Mouse (Mus musculus) hindbrain, embryonic 12.5 days (tissue): ENCODE measurements around the gene Ceacam18. TPM values are rescaled to one million over a fixed set of nuclear protein-coding genes. Genes with fewer than 3 reads are reported as not detected.
A peak's percentile ranks its signal among the peaks of the same experiment; 100 is the strongest.

Experiments
- ATAC-seq: fragments of 200-750 bp; cut with Nextera tagmentation; 2 replicates; pipeline ENCODE4 v1.8.0; 2017; ENCODE audit warnings: moderate TSS enrichment; ENCODE audit not compliant: low FRiP score
- H3K27ac ChIP-seq: fragments of 300-500 bp; sonication (generic); 2 replicates; pipeline ENCODE4 v1.5.1; 2016; ENCODE audit warnings: mild to moderate bottlenecking
- H3K27me3 ChIP-seq: fragments of 300-500 bp; sonication (generic); 2 replicates; pipeline ENCODE4 v1.6.1; 2016; ENCODE audit warnings: mild to moderate bottlenecking
- H3K36me3 ChIP-seq: fragments of 300-500 bp; sonication (generic); 2 replicates; pipeline ENCODE4 v1.6.1; 2016; ENCODE audit warnings: mild to moderate bottlenecking
- H3K4me1 ChIP-seq: fragments of 300-500 bp; sonication (generic); 2 replicates; pipeline ENCODE4 v1.6.1; 2016
- H3K4me2 ChIP-seq: fragments of 300-500 bp; sonication (generic); replicated peaks from 2 replicates; pipeline ENCODE4 v1.6.1; 2016; ENCODE audit warnings: mild to moderate bottlenecking
- H3K4me3 ChIP-seq: fragments of 300-500 bp; sonication (generic); 2 replicates; pipeline ENCODE4 v1.5.1; 2016; ENCODE audit warnings: mild to moderate bottlenecking
- H3K9ac ChIP-seq: fragments of 300-500 bp; sonication (generic); 2 replicates; pipeline ENCODE4 v1.6.1; 2016; ENCODE audit warnings: mild to moderate bottlenecking, moderate library complexity
- H3K9me3 ChIP-seq: fragments of 300-500 bp; sonication (generic); replicated peaks from 2 replicates; pipeline ENCODE4 v1.6.1; 2016; ENCODE audit warnings: mild to moderate bottlenecking
- WGBS: fragments of 180-500 bp; shearing (Covaris S2); methylation state at CpG from one replicate; pipeline ENCODE4 v1.1.7; 2016; 5-methylcytosine and 5-hydroxymethylcytosine counted together
- polyA plus RNA-seq: library from polyadenylated mRNA; unstranded; fragments of >200 nt; fragmentation: Nextera tagmentation; extraction: Ambion mirVana; gene quantifications from 2 replicates; pipeline ENCODE4 v1.2.1, GENCODE M21; 2016

Gene Ceacam18
- polyA plus RNA-seq, result not detected in 2 replicates

DNA sequence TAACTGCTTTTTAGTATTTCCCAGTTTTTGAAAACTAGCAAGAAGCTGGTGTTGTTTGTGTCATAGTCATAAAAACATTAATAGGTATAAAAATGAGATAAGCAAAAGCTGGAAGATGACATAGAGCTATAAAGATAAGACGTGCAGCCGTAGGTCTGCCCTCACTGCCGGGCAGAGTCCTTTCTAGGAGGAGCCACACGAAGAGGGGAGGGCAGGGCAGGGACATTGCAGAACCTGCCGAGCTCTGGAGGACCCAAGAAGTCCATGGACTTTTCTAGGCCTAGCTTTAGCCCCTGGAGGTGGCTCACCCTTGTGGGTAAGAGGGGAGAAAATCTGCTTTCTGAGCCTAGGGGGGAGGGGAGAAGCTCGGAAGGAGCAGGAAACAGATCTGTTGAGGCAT lies at the start of gene Ceacam18:
Gene Ceacam18, plus strand, starts transcription at position 208 of the 400 bp plus-strand sequence.
- no peak within 1 kb of the TSS for H3K4me3 ChIP-seq
- ATAC-seq, result no peak

DNA sequence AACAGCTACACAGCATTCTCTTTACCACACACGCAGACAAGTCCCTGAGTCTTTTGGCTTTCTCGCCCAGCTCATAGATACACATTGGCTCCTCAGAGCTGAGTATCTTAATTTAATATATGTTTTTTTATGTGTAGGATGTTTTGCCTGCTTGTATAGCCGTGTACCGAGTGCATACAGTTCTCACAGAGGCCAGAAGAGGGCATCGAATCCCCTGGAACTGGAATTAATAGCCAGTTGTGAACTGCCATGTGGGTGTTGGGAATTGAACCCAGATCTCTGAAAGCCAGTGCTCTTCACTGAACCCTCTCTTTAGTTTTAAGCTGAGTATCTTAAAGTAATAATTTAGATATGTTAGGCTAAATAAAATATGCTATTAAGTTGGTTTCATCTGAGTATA lies 49.7 kb upstream of the Ceacam18 start:
- H3K36me3 ChIP-seq, result peaks cover 61% of the 10 kb centered on the region
- no peak overlapping the region for H3K9ac ChIP-seq
- no peak overlapping the region for H3K4me3 ChIP-seq
- 89% methylated on average over 5 of the region's 5 CpGs for WGBS
- peaks cover 22% of the 10 kb centered on the region for H3K4me1 ChIP-seq
- H3K4me2 ChIP-seq, result no peak overlapping the region
- no peaks in the 10 kb centered on the region for H3K27me3 ChIP-seq
- H3K27ac ChIP-seq, result no peak overlapping the region
- no peak for ATAC-seq
- H3K9me3 ChIP-seq, result no peaks in the 10 kb centered on the region

More for the DNA sequence above, at the start of gene Ceacam18:
- Histone ChIP-seq H3K4me1 (no peaks in the 10 kb centered on the region), H3K27me3 (no peaks in the 10 kb centered on the region), H3K4me2 (no peak within 1 kb of the TSS), H3K36me3 (no peaks in the 10 kb centered on the region), H3K9ac (no peak within 1 kb of the TSS), H3K27ac (no peak within 1 kb of the TSS), H3K9me3 (no peaks in the 10 kb centered on the region)
- WGBS, result 73% methylated on average over 6 of the region's 6 CpGs

DNA sequence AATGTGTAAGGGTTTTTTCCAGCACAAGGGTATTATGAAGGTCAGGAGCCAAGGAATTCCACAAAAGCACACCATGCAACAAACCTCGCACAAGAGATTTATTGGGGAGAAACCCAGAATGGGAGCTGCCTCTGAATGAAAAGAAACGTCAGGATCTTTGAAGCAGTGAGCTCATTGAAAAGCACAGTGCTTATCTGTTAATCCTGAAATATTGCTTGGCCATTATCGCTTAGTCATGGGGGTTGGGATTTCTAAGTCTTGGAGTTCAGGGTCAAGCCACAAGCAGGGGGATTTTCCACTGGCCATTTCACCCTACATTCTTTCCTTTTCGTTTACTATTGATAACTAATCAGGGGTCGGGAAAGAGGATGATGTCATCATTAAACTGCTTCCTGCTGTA lies 32.6 kb upstream of the Ceacam18 start:
- Histone ChIP-seq H3K36me3 (no peaks in the 10 kb centered on the region), H3K9me3 (no peaks in the 10 kb centered on the region), H3K4me1 (no peaks in the 10 kb centered on the region), H3K4me2 (no peak overlapping the region), H3K27me3 (no peaks in the 10 kb centered on the region), H3K27ac (no peak overlapping the region), H3K4me3 (no peak overlapping the region), H3K9ac (no peak overlapping the region)
- 41% methylated on average over 5 of the region's 5 CpGs for WGBS
- no peak for ATAC-seq

DNA sequence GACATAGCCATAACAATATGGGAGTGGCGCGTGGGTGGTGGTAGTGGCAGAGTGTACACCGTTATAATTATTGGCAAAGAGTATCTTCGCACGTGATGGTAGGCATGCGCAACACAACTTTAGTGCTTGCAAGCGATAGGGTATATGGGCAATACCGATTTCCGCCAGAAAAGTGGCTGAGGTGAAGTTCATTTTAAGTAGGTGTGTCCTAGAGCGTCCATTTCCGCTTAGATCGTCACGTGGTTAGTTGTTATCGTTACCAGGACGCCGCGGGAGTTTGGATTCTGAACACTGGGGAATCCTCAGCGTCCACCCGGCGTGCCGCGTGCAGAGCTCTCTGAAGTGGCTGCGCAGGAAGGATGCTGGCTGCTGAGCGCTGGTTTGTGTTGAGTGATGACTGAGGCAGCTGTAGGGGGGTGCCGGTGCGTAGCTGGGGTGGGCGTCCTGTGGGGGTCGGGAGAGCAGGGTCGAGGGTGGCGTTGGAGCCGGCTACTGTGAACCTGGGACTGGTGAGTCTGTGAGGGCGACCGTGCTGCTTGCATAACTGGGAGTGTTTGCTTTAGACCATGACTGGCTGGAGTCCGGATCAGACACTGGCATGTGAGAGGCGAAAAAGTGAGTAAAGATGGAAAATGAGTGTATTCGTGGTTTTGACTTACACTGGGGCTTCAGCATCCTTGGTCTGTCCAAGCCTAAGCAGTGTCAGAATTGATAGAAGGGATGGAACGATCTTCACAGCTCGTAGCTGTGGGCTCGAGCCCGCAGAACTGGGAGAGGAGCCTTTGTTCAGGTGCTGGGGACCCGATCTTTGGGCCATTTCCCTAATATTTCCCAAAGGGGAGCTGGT lies 27.4 kb upstream of the Ceacam18 start, which contains the start of gene Zfp819:
Gene Zfp819, plus strand, starts transcription at position 274 of the 847 bp plus-strand sequence.
- Histone ChIP-seq H3K36me3 (no peaks in the 10 kb centered on the region), H3K27ac (no peak within 1 kb of the TSS), H3K4me1 (0 out of 2 replicates have a peak, but pooled peaks cover 5% of the 10 kb centered on the region), H3K4me2 (peak within 1 kb of the TSS; percentile 87), H3K9me3 (no peaks in the 10 kb centered on the region), H3K9ac (peak within 1 kb of the TSS; percentile 53; the same call in 1 of the 2 replicates), H3K27me3 (peaks cover 6% of the 10 kb centered on the region; the same call in 1 of the 2 replicates), H3K4me3 (peak within 1 kb of the TSS; percentile 42)
- WGBS, result 16% methylated on average over 41 of the region's 41 CpGs
- ATAC-seq, result peak; percentile 84

DNA sequence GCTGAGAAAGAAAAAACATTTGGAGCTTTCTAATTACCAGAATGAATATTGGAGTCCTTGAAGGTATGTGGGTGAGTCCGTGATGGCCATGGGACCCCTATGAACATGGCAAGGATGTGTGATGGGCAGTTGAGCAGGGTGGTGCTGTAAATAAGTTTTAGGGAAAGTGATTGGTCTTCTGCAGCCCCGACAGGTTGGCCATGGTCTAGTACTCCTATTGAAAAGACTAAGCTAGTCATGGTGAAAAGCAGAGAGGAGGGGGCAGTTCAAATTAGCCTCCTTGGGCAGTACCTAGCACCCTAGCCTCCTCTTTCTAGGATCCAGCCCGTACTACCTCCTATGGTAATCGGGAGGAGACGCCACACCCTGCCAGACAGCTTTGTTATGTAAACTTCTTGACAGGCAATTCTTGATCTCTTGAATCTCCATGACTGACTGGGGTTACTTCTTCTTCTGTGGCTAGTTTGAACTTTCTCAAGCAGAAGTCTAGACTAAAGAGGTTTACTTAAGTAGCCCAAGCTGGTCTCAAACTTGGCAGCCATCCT lies 26.7 kb upstream of the Ceacam18 start:
- no peak overlapping the region for H3K9ac ChIP-seq

DNA sequence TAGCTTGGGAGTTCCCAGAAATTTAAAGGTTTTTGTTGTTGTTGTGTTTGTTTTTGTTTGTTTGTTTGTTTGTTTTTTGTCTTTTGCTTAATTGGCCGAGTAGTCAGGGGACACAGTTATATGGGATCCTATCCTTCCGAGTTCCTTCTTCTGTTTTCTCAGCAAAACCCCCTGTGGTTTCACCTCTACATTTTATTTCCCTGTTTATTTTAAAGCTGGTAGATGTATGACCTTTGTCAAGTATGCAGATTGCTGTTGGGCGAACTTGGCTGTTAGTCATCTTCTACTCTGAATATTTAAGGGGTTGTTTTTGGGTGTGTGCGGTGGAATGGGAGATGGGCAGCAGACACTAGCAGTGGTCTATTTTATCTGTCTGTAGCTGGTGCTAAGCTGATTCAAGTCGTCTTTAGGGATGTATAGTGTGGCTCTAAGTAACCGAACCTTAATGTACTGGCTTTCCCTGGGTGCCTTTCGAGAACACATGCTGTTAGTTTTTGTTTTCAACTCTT lies 26.1 kb upstream of the Ceacam18 start:
- WGBS, result 78% methylated on average over 7 of the region's 7 CpGs
- no peak for ATAC-seq
- Histone ChIP-seq H3K4me2 (no peak overlapping the region), H3K27ac (no peak overlapping the region), H3K9me3 (no peaks in the 10 kb centered on the region), H3K4me1 (0 out of 2 replicates have a peak, but pooled peaks cover 5% of the 10 kb centered on the region), H3K9ac (no peak overlapping the region), H3K36me3 (no peaks in the 10 kb centered on the region), H3K27me3 (peaks cover 6% of the 10 kb centered on the region; the same call in 1 of the 2 replicates), H3K4me3 (no peak overlapping the region)

More for the DNA sequence above, 26.7 kb upstream of the Ceacam18 start:
- peaks cover 6% of the 10 kb centered on the region; the same call in 1 of the 2 replicates for H3K27me3 ChIP-seq
- no peaks in the 10 kb centered on the region for H3K36me3 ChIP-seq
- ATAC-seq, result no peak
- H3K27ac ChIP-seq, result no peak overlapping the region
- H3K4me2 ChIP-seq, result peak overlapping the region; percentile 87; the same call in 1 of the 2 replicates
- whole genome bisulfite sequencing, result 41% methylated on average over 5 of the region's 5 CpGs
- 0 out of 2 replicates have a peak, but pooled peaks cover 5% of the 10 kb centered on the region for H3K4me1 ChIP-seq
- peak overlapping the region; percentile 42; the same call in 1 of the 2 replicates for H3K4me3 ChIP-seq
- H3K9me3 ChIP-seq, result no peaks in the 10 kb centered on the region

DNA sequence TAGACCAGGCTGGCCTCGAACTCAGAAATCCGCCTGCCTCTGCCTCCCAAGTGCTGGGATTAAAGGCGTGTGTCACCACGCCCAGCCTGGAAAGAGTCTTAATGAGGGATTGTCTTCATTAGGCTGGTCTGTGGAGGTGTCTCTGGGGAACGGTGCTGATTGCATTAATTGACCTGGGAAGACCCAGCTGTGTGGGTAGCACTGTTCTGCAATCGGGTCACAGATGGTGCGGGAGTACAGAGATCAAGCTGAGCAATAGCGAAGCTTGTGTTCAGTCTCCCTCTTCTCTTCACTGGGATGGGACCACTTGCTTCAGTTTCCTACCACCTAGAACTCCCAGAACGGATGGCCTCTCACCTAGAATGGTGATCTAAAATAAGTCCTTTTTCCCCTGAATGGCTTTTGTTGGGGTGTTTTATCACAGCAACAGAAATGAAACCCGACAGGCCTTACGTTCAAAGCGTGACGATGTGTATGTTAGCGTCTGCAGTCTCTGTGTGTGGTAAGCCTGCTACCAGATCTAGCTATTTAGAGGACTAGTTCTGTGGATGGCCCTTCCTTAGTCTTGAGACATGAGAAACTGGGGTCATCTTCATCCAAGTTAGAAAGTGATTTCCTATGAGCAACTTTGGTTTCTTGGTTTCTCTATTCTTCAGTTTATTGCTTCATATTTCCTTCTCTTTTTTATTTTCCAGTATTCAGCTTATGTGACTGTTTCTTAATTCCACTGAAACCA lies 20.5 kb upstream of the Ceacam18 start:
- no peak overlapping the region for H3K9ac ChIP-seq
- H3K36me3 ChIP-seq, result no peaks in the 10 kb centered on the region
- WGBS, result 86% methylated on average over 14 of the region's 14 CpGs
- H3K4me1 ChIP-seq, result no peaks in the 10 kb centered on the region
- H3K9me3 ChIP-seq, result no peaks in the 10 kb centered on the region
- no peaks in the 10 kb centered on the region for H3K27me3 ChIP-seq
- H3K4me3 ChIP-seq, result no peak overlapping the region
- H3K4me2 ChIP-seq, result no peak overlapping the region
- no peak for ATAC-seq
- no peak overlapping the region for H3K27ac ChIP-seq

DNA sequence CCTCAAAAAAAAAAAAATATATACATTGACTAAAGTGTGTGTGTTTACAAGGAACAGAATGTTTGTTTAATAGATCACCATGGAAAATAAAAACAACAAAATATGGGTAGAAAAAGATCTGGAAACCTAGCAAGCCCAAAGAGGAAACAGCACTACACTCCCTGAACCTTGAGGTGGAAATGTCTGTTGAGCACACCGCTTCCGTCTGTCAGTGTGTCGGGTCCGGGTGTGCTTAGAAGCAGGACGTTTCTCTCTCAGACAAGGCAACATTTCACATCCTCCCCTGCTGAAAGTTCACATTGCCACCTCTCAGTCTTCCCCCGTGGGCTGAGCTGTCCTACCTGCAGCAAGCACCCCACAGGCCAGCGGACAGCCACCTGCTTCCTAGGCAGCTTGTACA lies 11.6 kb upstream of the Ceacam18 start:
- 80% methylated on average over 7 of the region's 7 CpGs for WGBS
- H3K4me2 ChIP-seq, result no peak overlapping the region
- H3K9me3 ChIP-seq, result no peaks in the 10 kb centered on the region
- H3K4me1 ChIP-seq, result peaks cover 8% of the 10 kb centered on the region
- no peak overlapping the region for H3K4me3 ChIP-seq
- no peak overlapping the region for H3K9ac ChIP-seq
- H3K27ac ChIP-seq, result no peak overlapping the region
- H3K36me3 ChIP-seq, result no peaks in the 10 kb centered on the region
- no peaks in the 10 kb centered on the region for H3K27me3 ChIP-seq
- ATAC-seq, result no peak

DNA sequence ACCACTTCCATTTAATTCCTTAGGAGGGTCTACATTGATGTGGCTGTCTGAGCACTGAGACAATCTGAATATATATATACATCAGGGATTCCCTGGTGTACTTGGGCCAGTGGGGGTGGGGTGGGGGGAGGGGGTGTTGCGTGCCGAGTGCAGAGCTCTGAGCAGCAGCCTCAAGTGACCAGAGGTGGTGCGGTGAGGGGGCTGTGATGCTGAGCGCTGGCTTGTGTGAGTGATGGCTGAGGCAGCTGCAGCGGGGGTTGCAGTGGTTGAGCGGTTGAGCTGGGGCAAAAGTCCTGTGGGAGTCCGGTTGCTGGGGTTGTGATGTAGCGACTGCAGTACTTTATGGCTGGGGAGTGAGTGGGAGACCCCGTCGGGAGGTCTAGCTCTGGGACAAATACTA lies 10.7 kb upstream of the Ceacam18 start:
- Histone ChIP-seq H3K9me3 (no peaks in the 10 kb centered on the region), H3K27me3 (no peaks in the 10 kb centered on the region), H3K4me3 (no peak overlapping the region), H3K36me3 (no peaks in the 10 kb centered on the region), H3K9ac (no peak overlapping the region), H3K4me2 (peak overlapping the region; percentile 27; the same call in 1 of the 2 replicates), H3K27ac (no peak overlapping the region), H3K4me1 (peaks cover 8% of the 10 kb centered on the region)
- WGBS, result 17% methylated on average over 10 of the region's 10 CpGs
- peak; percentile 46; the same call in 1 of the 2 replicates for ATAC-seq

DNA sequence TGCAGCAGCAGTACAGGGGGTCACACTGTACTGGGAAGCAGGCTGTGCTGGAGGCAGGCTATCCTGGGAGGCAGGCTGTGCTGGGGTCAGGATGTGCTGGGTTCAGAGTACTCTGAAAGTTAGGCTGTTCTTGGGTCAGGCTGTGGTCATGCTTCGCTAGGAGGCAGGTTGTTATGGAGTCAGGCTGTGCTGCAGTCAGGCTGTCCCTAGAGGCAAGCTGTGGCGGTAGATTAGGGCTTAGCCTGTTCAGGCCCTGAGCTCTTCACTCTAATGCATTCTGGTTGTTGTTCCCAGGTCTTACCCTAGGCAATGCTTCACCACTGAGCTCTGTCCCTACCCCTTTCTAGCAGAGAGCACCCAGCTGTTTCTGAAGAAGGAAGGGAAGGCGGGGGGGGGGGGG lies 9.4 kb upstream of the Ceacam18 start:
- ATAC-seq, result no peak
- Histone ChIP-seq H3K4me2 (no peak overlapping the region), H3K4me1 (peaks cover 8% of the 10 kb centered on the region), H3K9me3 (no peaks in the 10 kb centered on the region), H3K27me3 (no peaks in the 10 kb centered on the region), H3K4me3 (no peak overlapping the region), H3K27ac (no peak overlapping the region), H3K36me3 (no peaks in the 10 kb centered on the region), H3K9ac (no peak overlapping the region)
- 69% methylated on average over 3 of the region's 3 CpGs for WGBS

DNA sequence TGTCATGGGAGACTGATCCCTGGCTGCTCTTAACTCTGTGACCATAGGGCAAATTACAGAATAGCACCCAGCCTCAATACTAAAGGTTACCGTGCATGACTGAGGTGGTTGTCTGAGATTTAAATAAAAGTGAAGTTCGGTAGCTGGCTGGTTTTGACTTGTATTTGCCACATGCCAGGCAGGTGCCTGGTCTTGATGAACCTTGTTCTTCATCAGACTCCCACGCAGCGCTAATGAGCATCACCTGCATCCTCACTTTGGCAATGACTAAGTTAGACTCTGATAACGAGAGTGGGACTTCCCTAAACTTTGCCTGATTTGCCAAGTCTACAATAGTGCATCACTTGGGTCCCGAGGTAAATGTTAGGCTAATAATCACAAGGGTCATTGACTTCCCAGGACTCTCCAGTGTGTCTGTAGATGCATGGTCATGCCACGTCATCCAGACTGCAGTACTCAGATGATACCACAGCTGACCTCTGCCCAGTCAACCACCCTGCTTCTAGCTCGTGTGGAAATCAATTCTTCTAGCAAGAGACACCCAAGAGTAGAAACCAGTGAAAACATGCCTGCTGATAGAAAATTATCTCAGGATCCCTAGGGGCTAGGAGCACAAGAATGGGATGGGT lies 8.6 kb upstream of the Ceacam18 start:
- H3K9me3 ChIP-seq, result no peaks in the 10 kb centered on the region
- ATAC-seq, result no peak
- no peak overlapping the region for H3K27ac ChIP-seq
- H3K4me2 ChIP-seq, result no peak overlapping the region
- H3K9ac ChIP-seq, result no peak overlapping the region
- no peaks in the 10 kb centered on the region for H3K36me3 ChIP-seq
- H3K4me1 ChIP-seq, result peaks cover 8% of the 10 kb centered on the region
- H3K27me3 ChIP-seq, result no peaks in the 10 kb centered on the region
- H3K4me3 ChIP-seq, result no peak overlapping the region
- 90% methylated on average over 8 of the region's 8 CpGs for WGBS
